Mouse (Mus musculus) v-Abl transformed pro-B cells (cell line): ENCODE data around the gene Vav2.

ENCODE experiments used
- in situ Hi-C, 2 experiments: fragments of 400-800 bp; cut with MboI; formaldehyde crosslinking; loops; one replicate each; pipeline ENCODE4 v1.15.1; 2025; ENCODE audit not compliant: unreplicated experiment in 2 of 2

Gene Vav2

GRCm38 (mm10) chr2:27442708-27443449 is 16.0 kb upstream of the Vav2 start:
- in situ Hi-C loops, result loop anchor here (25.0 kb wide), 3 partner anchors 319 to 781 kb away; partner anchors contain the start of genes Lcn4 (in 1 of the 2), Stkld1 (in 1 of the 2) and Surf4 (in 1 of the 2)

- in situ Hi-C loops, result loop anchor here (25.0 kb wide), 3 partner anchors 320 to 780 kb away; partner anchors contain the start of genes Lcn4 (in 1 of the 2), Stkld1 (in 1 of the 2) and Surf4 (in 1 of the 2)
These were observed 15.2 kb upstream of the Vav2 start, which contains the start of gene Brd3os for GRCm38 (mm10) chr2:27441767-27442707. Gene Brd3os (plus strand): TSS chr2:27442324.

- in situ Hi-C loops, result loop anchor here (10.0 to 25.0 kb wide), 4 partner anchors 324 to 776 kb away; partner anchors contain the start of genes Lcn4 (in 1 of the 2), Stkld1 (in 1 of the 2) and Surf4 (in 1 of the 2)
These were observed 11.4 kb upstream of the Vav2 start for GRCm38 (mm10) chr2:27438281-27438680.

GRCm38 (mm10) chr2:27437876-27438275 is 11.0 kb upstream of the Vav2 start:
- in situ Hi-C loops, result loop anchor here (10.0 to 25.0 kb wide), 4 partner anchors 324 to 776 kb away; partner anchors contain the start of genes Lcn4 (in 1 of the 2), Stkld1 (in 1 of the 2) and Surf4 (in 1 of the 2)

GRCm38 (mm10) chr2:27432599-27432998 is 5.8 kb upstream of the Vav2 start:
- in situ Hi-C loops, result loop anchor here (10.0 to 25.0 kb wide), 4 partner anchors 330 to 770 kb away; partner anchors contain the start of genes Lcn4 (in 1 of the 2), Stkld1 (in 1 of the 2) and Surf4 (in 1 of the 2)

GRCm38 (mm10) chr2:27430621-27431020 is 3.8 kb upstream of the Vav2 start:
- in situ Hi-C loops, result loop anchor here (10.0 to 25.0 kb wide), 4 partner anchors 332 to 768 kb away; partner anchors contain the start of genes Lcn4 (in 1 of the 2), Stkld1 (in 1 of the 2) and Surf4 (in 1 of the 2)

GRCm38 (mm10) chr2:27428071-27428470 is 1.2 kb upstream of the Vav2 start:
- in situ Hi-C loops, result loop anchor here (5.0 to 25.0 kb wide), 6 partner anchors 141 to 766 kb away; partner anchors contain the start of genes Adamtsl2 (in 1 of the 2), Lcn4 (in 1 of the 2), Stkld1 (in 1 of the 2) and Surf4 (in 1 of the 2)

- in situ Hi-C loops, result loop anchor here (5.0 to 25.0 kb wide), 6 partner anchors 139 to 764 kb away; partner anchors contain the start of genes Adamtsl2 (in 1 of the 2), Lcn4 (in 1 of the 2), Stkld1 (in 1 of the 2) and Surf4 (in 1 of the 2)
These were observed 403 bp downstream of the Vav2 start for GRCm38 (mm10) chr2:27426406-27426854.

GRCm38 (mm10) chr2:27425751-27426405 is 955 bp downstream of the Vav2 start:
- in situ Hi-C loops, result loop anchor here (5.0 to 25.0 kb wide), 6 partner anchors 139 to 764 kb away; partner anchors contain the start of genes Adamtsl2 (in 1 of the 2), Lcn4 (in 1 of the 2), Stkld1 (in 1 of the 2) and Surf4 (in 1 of the 2)

- in situ Hi-C loops, result loop anchor here (5.0 to 25.0 kb wide), 6 partner anchors 138 to 763 kb away; partner anchors contain the start of genes Adamtsl2 (in 1 of the 2), Lcn4 (in 1 of the 2), Stkld1 (in 1 of the 2) and Surf4 (in 1 of the 2)
These were observed 1.6 kb downstream of the Vav2 start for GRCm38 (mm10) chr2:27425161-27425611.

- in situ Hi-C loops, result no loop called here
These were observed 3.2 kb downstream of the Vav2 start for GRCm38 (mm10) chr2:27423596-27423995.

- in situ Hi-C loops, result no loop called here
These were observed 5.4 kb downstream of the Vav2 start for GRCm38 (mm10) chr2:27421293-27422068.

- in situ Hi-C loops, result no loop called here
These were observed 8.2 kb downstream of the Vav2 start for GRCm38 (mm10) chr2:27418577-27419070.

- in situ Hi-C loops, result no loop called here
These were observed 9.1 kb downstream of the Vav2 start for GRCm38 (mm10) chr2:27417648-27418153.

- in situ Hi-C loops, result no loop called here
These were observed 10.4 kb downstream of the Vav2 start for GRCm38 (mm10) chr2:27416425-27416824.

- in situ Hi-C loops, result no loop called here
These were observed 11.6 kb downstream of the Vav2 start for GRCm38 (mm10) chr2:27415060-27415783.
